Mouse (Mus musculus) myocyte (in vitro differentiated cells): ENCODE measurements around the gene Adig.

ENCODE experiments used
- CEBPB ChIP-seq: IDR thresholded peaks from 2 replicates; pipeline ENCODE4 v1.6.1; 2011; ENCODE audit warnings: mild to moderate bottlenecking, moderate library complexity; ENCODE audit not compliant: poor library complexity, insufficient read depth, severe bottlenecking
- E2F4 ChIP-seq: IDR thresholded peaks from one replicate; pipeline ENCODE4 v1.6.1; 2011; ENCODE audit warnings: mild to moderate bottlenecking, control low read depth, moderate library complexity; ENCODE audit not compliant: insufficient read depth
- MAX ChIP-seq: IDR thresholded peaks from one replicate; pipeline ENCODE4 v1.6.1; 2011; ENCODE audit warnings: low read depth, mild to moderate bottlenecking, control low read depth
- MYOG ChIP-seq, 3 experiments: IDR thresholded peaks; one replicate each; pipeline ENCODE4 v1.6.1; 2011; ENCODE audit warnings: control low read depth in 2 of 3, low read depth in 2 of 3, mild to moderate bottlenecking in 2 of 3; ENCODE audit not compliant: insufficient read length in 2 of 3, control insufficient read depth in 1 of 3, insufficient read depth in 1 of 3
- POLR2A ChIP-seq: IDR thresholded peaks from one replicate; pipeline ENCODE4 v1.6.1; 2011; ENCODE audit warnings: low read depth, mild to moderate bottlenecking, control low read depth, moderate library complexity; ENCODE audit not compliant: insufficient read length
- REST ChIP-seq: IDR thresholded peaks from one replicate; pipeline ENCODE4 v1.6.1; 2011; ENCODE audit warnings: mild to moderate bottlenecking, control low read depth, moderate library complexity; ENCODE audit not compliant: insufficient read depth, insufficient read length
- USF1 ChIP-seq: IDR thresholded peaks from one replicate; pipeline ENCODE4 v1.6.1; 2011; ENCODE audit warnings: low read depth, mild to moderate bottlenecking, control low read depth, moderate library complexity

DNA sequence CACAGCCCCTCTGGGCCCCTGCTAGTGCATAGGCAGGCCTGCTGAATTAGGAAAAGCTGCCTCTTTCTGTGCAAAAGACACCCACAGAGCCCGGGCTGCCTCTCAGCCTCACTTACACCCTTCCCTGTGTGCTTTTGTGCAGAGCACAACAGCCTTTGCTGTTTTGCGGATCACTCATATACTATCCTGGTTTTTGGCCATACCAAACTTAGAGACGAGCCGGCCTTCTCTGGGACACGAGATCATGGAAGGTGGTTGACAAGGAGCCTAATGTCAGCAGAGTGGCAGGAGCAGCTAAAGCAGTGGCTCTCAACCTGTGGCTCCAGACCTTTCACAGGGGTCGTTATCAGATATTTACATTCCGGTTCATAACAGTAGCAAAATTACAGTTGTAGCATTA, 814 bp downstream of the Adig start:
- no peak for TF ChIP-seq E2F4
- TF ChIP-seq POLR2A, result no peak
- TF ChIP-seq REST, result no peak
- no peak for TF ChIP-seq USF1
- no peak for TF ChIP-seq MAX
- TF ChIP-seq CEBPB, result no peak
- TF ChIP-seq MYOG (IDR thresholded peaks at IDR 0.05; ENCODE audit: control insufficient read depth in 1 of 3, insufficient read depth in 1 of 3, insufficient read length in 2 of 3, low read depth in 2 of 3), result no peak
